Mouse (Mus musculus): ENCODE measurements at regions not wholly inside any gene's neighbourhood (a gene's known extent, or its start where the extent isn't known, plus 50 kb on each side); places are given as distances from the start of the nearest gene placed in this dataset.

DNA sequence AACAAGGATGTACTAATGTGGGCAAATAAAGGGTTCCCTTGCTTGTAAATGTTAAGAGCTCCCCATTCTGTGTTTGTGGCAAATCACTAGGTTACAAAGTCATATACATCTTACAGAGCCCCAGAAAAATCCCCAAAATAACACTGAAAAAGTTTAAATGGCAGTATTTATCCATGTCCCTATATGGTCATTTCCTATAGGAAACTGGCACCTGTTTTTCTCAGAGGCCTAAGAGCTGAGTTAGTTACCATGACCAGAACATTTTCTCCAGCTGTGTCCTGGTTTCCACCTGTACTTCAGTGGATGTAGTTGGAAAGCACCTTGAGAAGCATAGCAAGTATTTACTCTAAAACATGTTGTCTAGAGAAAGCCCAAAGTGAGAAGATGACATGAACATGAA lies 434.5 kb upstream of the Mef2c start:
- TF ChIP-seq POLR2A (IDR thresholded peaks at IDR 0.05; ENCODE audit: borderline replicate concordance, low read depth, low read length) (no peak), CTCF (IDR thresholded peaks at IDR 0.05; ENCODE audit: low read depth, low read length) (no peak)
